Mouse (Mus musculus) embryonic facial prominence, embryonic 13.5 days (tissue): ENCODE data around the gene Tet2. TPM values are rescaled to one million over a fixed set of nuclear protein-coding genes. Genes with fewer than 3 reads are reported as not detected.

Experiments
- ATAC-seq: fragments of 200-750 bp; cut with Nextera tagmentation; 2 replicates; pipeline ENCODE4 v1.8.0; 2017; ENCODE audit warnings: low read depth; ENCODE audit not compliant: insufficient number of reproducible peaks, insufficient read depth, low FRiP score, low TSS enrichment
- H3K27ac ChIP-seq: fragments of 300-500 bp; sonication (generic); 2 replicates; pipeline ENCODE4 v1.5.1; 2015; ENCODE audit warnings: moderate library complexity, mild to moderate bottlenecking, inconsistent platforms
- H3K27me3 ChIP-seq: fragments of 300-500 bp; sonication (generic); 2 replicates; pipeline ENCODE4 v1.6.1; 2015; ENCODE audit warnings: mild to moderate bottlenecking, inconsistent platforms
- H3K36me3 ChIP-seq: fragments of 300-500 bp; sonication (generic); 2 replicates; pipeline ENCODE4 v1.6.1; 2015; ENCODE audit warnings: mild to moderate bottlenecking, inconsistent platforms
- H3K4me1 ChIP-seq: fragments of 300-500 bp; sonication (generic); 2 replicates; pipeline ENCODE4 v1.6.1; 2015; ENCODE audit warnings: inconsistent platforms
- H3K4me2 ChIP-seq: fragments of 300-500 bp; sonication (generic); 2 replicates; pipeline ENCODE4 v1.6.1; 2015; ENCODE audit warnings: moderate library complexity, mild to moderate bottlenecking, inconsistent platforms
- H3K4me3 ChIP-seq: fragments of 300-500 bp; sonication (generic); 2 replicates; pipeline ENCODE4 v1.5.1; 2015; ENCODE audit warnings: mild to moderate bottlenecking, inconsistent platforms
- H3K9ac ChIP-seq: fragments of 300-500 bp; sonication (generic); 2 replicates; pipeline ENCODE4 v1.6.1; 2015; ENCODE audit warnings: mild to moderate bottlenecking, inconsistent platforms
- H3K9me3 ChIP-seq: fragments of 300-500 bp; sonication (generic); 2 replicates; pipeline ENCODE4 v1.6.1; 2016; ENCODE audit warnings: inconsistent platforms
- WGBS: fragments of 180-500 bp; shearing (Covaris S2); methylation state at CpG from one replicate; pipeline ENCODE4 v1.1.7; 2015; ENCODE audit warnings: mixed read lengths; 5-methylcytosine and 5-hydroxymethylcytosine counted together
- polyA plus RNA-seq: library from polyadenylated mRNA; unstranded; fragments of >200 nt; fragmentation: Nextera tagmentation; extraction: Ambion mirVana; gene quantifications from 2 replicates; pipeline ENCODE4 v1.2.1, GENCODE M21; 2015

Gene Tet2
- polyA plus RNA-seq, 1 experiment from 2014 or later = 23.4 TPM

DNA sequence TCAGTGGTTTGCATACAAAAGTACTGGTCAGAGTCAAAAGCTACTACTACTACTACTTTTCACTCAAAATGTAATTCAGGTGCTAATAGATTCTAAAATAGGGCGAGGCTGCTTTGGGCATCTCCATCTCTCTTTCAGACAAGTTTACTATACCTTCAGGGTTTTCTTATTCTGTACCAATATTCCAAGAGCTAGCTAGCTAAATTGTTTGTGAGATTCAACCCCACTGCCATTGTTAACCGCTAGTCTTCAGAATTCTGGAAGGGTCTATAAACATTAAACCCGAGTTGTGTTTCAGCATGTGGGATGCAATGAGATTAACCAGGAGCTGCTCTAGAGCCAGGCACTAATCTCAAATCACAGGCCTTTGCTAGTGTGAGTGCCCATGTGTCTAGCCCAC lies 12.1 kb downstream of the Tet2 start:
- Histone ChIP-seq H3K36me3 (peaks cover 17% of the 10 kb centered on the region), H3K27ac (no peak overlapping the region), H3K27me3 (no peaks in the 10 kb centered on the region), H3K4me2 (no peak overlapping the region), H3K4me1 (0 out of 2 replicates have a peak, but pooled peaks cover 7% of the 10 kb centered on the region), H3K9ac (no peak overlapping the region), H3K9me3 (no peaks in the 10 kb centered on the region), H3K4me3 (no peak overlapping the region)
- 66% methylated on average over 3 of the region's 3 CpGs for WGBS
- ATAC-seq = no peak

DNA sequence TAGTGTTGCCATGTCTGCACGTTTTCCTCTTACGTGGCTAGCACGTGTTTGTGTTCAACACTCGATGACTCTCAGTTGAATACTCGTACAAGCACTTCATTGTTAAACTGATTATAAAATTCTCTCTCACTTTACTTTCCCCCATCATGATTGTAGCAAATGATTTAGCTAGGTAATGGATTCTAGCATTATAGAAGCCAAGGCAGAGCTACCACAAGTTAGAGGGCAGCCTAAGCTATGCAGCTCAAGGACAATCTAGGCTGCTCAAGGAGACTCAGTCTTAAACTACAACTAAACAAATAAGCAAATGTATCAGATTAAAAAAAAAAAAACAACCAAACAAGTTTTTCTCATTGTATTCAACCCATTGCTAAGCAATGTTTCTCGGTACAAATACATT lies 12.7 kb downstream of the Tet2 start:
- Histone ChIP-seq H3K27ac (no peak overlapping the region), H3K4me3 (no peak overlapping the region), H3K9ac (no peak overlapping the region), H3K4me2 (no peak overlapping the region), H3K27me3 (no peaks in the 10 kb centered on the region), H3K36me3 (peaks cover 12% of the 10 kb centered on the region), H3K4me1 (0 out of 2 replicates have a peak, but pooled peaks cover 7% of the 10 kb centered on the region), H3K9me3 (no peaks in the 10 kb centered on the region)
- no peak for ATAC-seq
- 82% methylated on average over 6 of the region's 6 CpGs for WGBS

GRCm38 (mm10) chr3:133531101-133531500 lies 13.8 kb downstream of the Tet2 start:
- no peak overlapping the region for H3K27ac ChIP-seq
- no peak for ATAC-seq
- no peak overlapping the region for H3K4me3 ChIP-seq
- no peak overlapping the region for H3K4me2 ChIP-seq
- 0 out of 2 replicates have a peak, but pooled peaks cover 7% of the 10 kb centered on the region for H3K4me1 ChIP-seq
- H3K9me3 ChIP-seq = no peaks in the 10 kb centered on the region
- no peak overlapping the region for H3K9ac ChIP-seq
- WGBS = 92% methylated on average over 2 of the region's 2 CpGs
- H3K27me3 ChIP-seq = no peaks in the 10 kb centered on the region
- peaks cover 3% of the 10 kb centered on the region for H3K36me3 ChIP-seq

DNA sequence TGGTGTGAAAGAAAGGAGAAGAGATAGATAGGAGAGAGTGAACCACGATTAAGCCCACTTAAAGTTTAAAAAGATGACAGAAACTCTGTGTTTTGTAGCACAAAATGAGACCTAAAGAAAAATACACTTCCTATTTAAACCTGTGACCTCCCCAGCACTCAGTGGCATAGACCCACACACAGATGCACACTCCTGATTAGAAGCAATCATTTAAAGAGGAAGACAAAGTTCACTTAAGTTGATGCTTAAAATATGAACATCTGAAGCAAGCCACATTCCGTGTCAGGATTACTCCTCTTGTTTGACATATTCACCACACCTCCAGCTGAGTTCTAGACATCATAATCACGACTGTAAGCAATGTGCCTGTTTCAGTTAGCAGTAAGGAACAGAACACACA lies 14.3 kb downstream of the Tet2 start:
- Histone ChIP-seq H3K4me3 (no peak overlapping the region), H3K36me3 (peaks cover 1% of the 10 kb centered on the region; the same call in 1 of the 2 replicates), H3K4me2 (no peak overlapping the region), H3K9ac (no peak overlapping the region), H3K9me3 (no peaks in the 10 kb centered on the region), H3K27ac (no peak overlapping the region), H3K4me1 (0 out of 2 replicates have a peak, but pooled peaks cover 7% of the 10 kb centered on the region), H3K27me3 (no peaks in the 10 kb centered on the region)
- ATAC-seq = no peak
- WGBS = 64% methylated on average over 3 of the region's 3 CpGs

- Histone ChIP-seq H3K9ac (no peak overlapping the region), H3K36me3 (0 out of 2 replicates have a peak, but pooled peaks cover 5% of the 10 kb centered on the region), H3K27me3 (no peaks in the 10 kb centered on the region), H3K4me3 (no peak overlapping the region), H3K27ac (no peak overlapping the region), H3K4me1 (no peaks in the 10 kb centered on the region), H3K4me2 (no peak overlapping the region), H3K9me3 (no peaks in the 10 kb centered on the region)
- ATAC-seq = no peak
- 88% methylated on average over 4 of the region's 4 CpGs for WGBS
Measured at GRCm38 (mm10) chr3:133526119-133526723, 18.7 kb downstream of the Tet2 start.

DNA sequence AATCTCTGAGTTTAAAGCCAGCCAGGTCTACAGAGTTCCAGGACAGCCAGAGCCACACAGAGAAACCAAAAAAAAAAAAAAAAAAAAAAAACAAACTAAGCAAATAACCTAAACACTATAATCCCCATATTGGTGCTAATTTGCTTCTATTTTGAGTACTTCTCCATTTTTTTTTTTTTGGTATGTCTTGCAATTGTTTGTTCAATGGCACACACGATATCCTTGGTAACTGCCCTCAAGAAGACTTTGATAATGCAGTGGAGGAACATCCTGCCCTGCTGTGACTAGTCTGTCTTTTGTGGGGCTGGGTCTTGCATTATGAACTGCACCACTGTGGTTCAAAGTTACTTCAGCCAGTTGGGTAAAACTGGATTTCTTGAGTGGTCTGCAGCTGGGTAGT lies 19.4 kb downstream of the Tet2 start:
- Histone ChIP-seq H3K9ac (no peak overlapping the region), H3K4me2 (no peak overlapping the region), H3K4me1 (no peaks in the 10 kb centered on the region), H3K36me3 (0 out of 2 replicates have a peak, but pooled peaks cover 5% of the 10 kb centered on the region), H3K27me3 (no peaks in the 10 kb centered on the region), H3K27ac (no peak overlapping the region), H3K4me3 (no peak overlapping the region), H3K9me3 (no peaks in the 10 kb centered on the region)
- ATAC-seq = no peak
- 81% methylated on average over 1 of the region's 1 CpGs for WGBS

DNA sequence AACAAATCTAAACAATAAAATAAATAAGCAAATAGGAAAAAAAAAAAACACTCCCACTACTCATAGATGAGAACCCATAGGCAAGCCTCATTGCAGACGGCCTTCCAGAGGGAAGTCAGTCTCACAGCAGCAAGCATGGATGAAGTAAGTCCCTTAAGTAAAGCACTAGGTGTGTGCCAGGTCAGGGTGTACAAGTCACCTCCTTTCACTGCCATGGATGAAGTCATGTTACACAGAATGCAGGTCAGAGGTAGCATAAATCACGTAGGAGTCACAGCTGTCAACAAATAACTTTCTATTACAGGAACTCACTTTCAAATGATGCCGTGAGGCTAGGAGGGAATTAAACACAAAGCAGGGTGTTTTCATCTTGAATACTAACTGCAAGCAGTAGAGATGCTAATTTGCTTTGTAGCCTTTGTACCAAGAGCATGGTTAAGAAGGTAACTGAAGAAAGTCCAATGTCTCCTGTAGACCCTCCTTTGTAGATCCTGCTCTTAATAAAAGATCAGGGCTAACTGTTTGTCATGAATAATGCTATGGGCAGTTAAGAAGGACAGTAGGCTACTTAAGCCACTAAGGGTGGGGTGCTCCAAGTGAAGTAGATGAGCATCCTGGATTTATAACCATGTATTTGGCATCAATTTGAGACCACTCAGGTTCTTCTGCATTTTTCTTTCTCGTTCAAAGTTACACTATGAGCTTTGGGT lies 20.4 kb downstream of the Tet2 start:
- WGBS = 84% methylated on average over 4 of the region's 4 CpGs

GRCm38 (mm10) chr3:133523191-133523590 lies 21.7 kb downstream of the Tet2 start:
- Histone ChIP-seq H3K4me1 (no peaks in the 10 kb centered on the region), H3K9me3 (no peaks in the 10 kb centered on the region), H3K27me3 (no peaks in the 10 kb centered on the region), H3K27ac (no peak overlapping the region), H3K4me2 (no peak overlapping the region), H3K36me3 (0 out of 2 replicates have a peak, but pooled peaks cover 5% of the 10 kb centered on the region), H3K9ac (no peak overlapping the region), H3K4me3 (no peak overlapping the region)
- no peak for ATAC-seq
- 91% methylated on average over 6 of the region's 6 CpGs for WGBS

More for the DNA sequence above, 20.4 kb downstream of the Tet2 start:
- no peak for ATAC-seq
- no peak overlapping the region for H3K4me2 ChIP-seq
- H3K9me3 ChIP-seq = no peaks in the 10 kb centered on the region
- no peak overlapping the region for H3K4me3 ChIP-seq
- no peaks in the 10 kb centered on the region for H3K27me3 ChIP-seq
- H3K36me3 ChIP-seq = 0 out of 2 replicates have a peak, but pooled peaks cover 5% of the 10 kb centered on the region
- no peaks in the 10 kb centered on the region for H3K4me1 ChIP-seq
- no peak overlapping the region for H3K9ac ChIP-seq
- H3K27ac ChIP-seq = no peak overlapping the region

DNA sequence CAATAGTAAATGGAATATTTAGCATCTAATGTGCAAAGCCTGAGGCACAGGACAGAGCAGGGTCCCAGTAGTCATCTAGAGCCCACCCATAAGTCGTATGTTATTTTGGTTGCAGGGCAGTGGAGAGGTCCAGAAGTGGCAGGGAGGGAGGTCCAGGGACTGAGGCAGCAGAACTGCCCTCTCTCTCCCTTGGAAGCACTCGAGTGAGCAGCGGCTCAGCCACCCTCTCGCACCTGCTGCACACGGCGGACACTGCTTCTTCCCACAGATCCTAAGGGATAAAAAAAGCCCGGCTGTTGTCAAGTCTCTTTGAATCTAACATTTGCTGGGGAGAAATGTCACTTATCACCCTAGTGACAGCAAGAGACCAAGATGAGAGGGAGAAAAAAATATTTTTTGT lies 22.6 kb downstream of the Tet2 start:
- H3K4me1 ChIP-seq = no peaks in the 10 kb centered on the region
- H3K4me2 ChIP-seq = no peak overlapping the region
- no peaks in the 10 kb centered on the region for H3K27me3 ChIP-seq
- no peak overlapping the region for H3K9ac ChIP-seq
- no peaks in the 10 kb centered on the region for H3K9me3 ChIP-seq
- no peak overlapping the region for H3K4me3 ChIP-seq
- 81% methylated on average over 7 of the region's 7 CpGs for WGBS
- H3K36me3 ChIP-seq = 0 out of 2 replicates have a peak, but pooled peaks cover 5% of the 10 kb centered on the region
- H3K27ac ChIP-seq = no peak overlapping the region
- ATAC-seq = no peak

- 83% methylated on average over 3 of the region's 3 CpGs for WGBS
- no peak overlapping the region for H3K4me2 ChIP-seq
- no peak overlapping the region for H3K27ac ChIP-seq
- no peak overlapping the region for H3K4me3 ChIP-seq
- no peaks in the 10 kb centered on the region for H3K9me3 ChIP-seq
- H3K27me3 ChIP-seq = no peaks in the 10 kb centered on the region
- H3K4me1 ChIP-seq = no peaks in the 10 kb centered on the region
- H3K9ac ChIP-seq = no peak overlapping the region
- peaks cover 17% of the 10 kb centered on the region for H3K36me3 ChIP-seq
- no peak for ATAC-seq
Measured at GRCm38 (mm10) chr3:133518801-133519200, 26.1 kb downstream of the Tet2 start.

DNA sequence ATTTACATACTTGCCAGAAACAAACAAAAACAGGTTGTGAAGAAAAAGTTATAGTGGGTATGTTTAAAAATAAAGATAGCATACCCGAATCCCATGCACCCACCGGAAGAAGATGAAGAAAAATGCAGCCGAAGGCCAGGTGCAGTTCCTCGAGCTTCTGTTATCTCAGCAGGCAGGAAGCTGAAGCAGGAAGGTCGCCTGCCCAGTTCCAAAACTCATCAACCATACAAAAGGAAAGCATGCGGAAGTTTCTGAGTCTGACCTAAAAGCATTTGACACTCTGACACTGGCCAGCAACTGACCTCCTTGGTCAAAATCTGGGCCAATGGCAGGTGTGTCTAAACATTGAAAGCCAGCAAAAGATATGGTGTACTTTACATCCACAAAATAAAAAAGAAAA lies 26.8 kb downstream of the Tet2 start:
- Histone ChIP-seq H3K4me3 (no peak overlapping the region), H3K9ac (no peak overlapping the region), H3K27ac (no peak overlapping the region), H3K27me3 (no peaks in the 10 kb centered on the region), H3K9me3 (no peaks in the 10 kb centered on the region), H3K4me1 (no peaks in the 10 kb centered on the region), H3K36me3 (peaks cover 22% of the 10 kb centered on the region), H3K4me2 (no peak overlapping the region)
- WGBS = 87% methylated on average over 6 of the region's 6 CpGs
- no peak for ATAC-seq

- H3K9me3 ChIP-seq = no peaks in the 10 kb centered on the region
- no peaks in the 10 kb centered on the region for H3K27me3 ChIP-seq
- ATAC-seq = no peak
- H3K36me3 ChIP-seq = peaks cover 22% of the 10 kb centered on the region
- H3K9ac ChIP-seq = no peak overlapping the region
- WGBS = 91% methylated on average over 6 of the region's 6 CpGs
- H3K4me2 ChIP-seq = no peak overlapping the region
- no peak overlapping the region for H3K27ac ChIP-seq
- no peak overlapping the region for H3K4me3 ChIP-seq
- H3K4me1 ChIP-seq = no peaks in the 10 kb centered on the region
Measured at GRCm38 (mm10) chr3:133517406-133517805, 27.5 kb downstream of the Tet2 start.
